Mouse (Mus musculus) stomach, postnatal 0 days (tissue): ENCODE data around the gene Dtx1.

Experiments
- CTCF ChIP-seq: IDR thresholded peaks from 2 replicates; pipeline ENCODE4 v1.5.1; 2016; ENCODE audit warnings: antibody characterized with exemption, low read depth, mild to moderate bottlenecking, moderate library complexity
- EP300 ChIP-seq: optimal IDR thresholded peaks from 2 replicates; pipeline ENCODE3; 2016; ENCODE audit warnings: antibody characterized with exemption

GRCm38 (mm10) chr5:120694695-120695074 lies 17.0 kb downstream of the Dtx1 start:
- no peak for TF ChIP-seq CTCF
- TF ChIP-seq EP300 = no peak
